Mouse (Mus musculus): ENCODE data around the gene Il5.

The Il5 gene

DNA sequence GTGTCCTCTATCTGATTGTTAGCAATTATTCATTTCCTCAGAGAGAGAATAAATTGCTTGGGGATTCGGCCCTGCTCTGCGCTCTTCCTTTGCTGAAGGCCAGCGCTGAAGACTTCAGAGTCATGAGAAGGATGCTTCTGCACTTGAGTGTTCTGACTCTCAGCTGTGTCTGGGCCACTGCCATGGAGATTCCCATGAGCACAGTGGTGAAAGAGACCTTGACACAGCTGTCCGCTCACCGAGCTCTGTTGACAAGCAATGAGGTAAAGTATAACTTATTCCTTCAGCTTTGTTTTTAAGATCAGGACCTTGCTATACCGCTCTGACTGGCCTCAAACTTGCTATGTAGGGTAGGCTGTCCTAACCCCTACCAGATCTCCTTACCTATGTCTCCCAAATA, at the start of gene Il5:
Gene Il5 (plus strand): TSS at position 80 of the 400 bp plus-strand sequence.
- in situ Hi-C loops (cut with MboI, MseI): loop anchor here in 1 of 2 experiments (10.0 kb wide), 1 partner anchor 796 kb away; no protein-coding TSS in a partner anchor

DNA sequence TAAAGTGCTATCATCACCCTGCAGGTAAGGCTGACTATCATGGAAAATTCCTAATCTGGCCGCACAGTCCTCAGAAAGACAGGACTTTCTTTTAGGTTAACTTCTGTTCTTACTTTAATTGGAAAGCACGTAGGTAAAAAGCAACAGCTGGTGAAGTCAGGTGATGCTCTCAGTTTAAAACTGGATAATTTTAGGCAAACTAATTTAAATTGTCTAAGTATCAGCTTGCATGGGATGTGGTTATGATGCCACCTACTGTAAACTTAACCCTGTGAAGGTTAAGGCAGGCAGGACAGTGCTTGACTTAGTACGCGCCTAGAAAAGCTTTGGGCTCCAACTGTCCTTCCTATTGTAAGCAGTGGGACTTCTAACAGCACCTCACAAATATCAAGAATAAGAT, 49.2 kb upstream of the Il5 start:
- in situ Hi-C loops (cut with MboI, MseI): no loop called here

DNA sequence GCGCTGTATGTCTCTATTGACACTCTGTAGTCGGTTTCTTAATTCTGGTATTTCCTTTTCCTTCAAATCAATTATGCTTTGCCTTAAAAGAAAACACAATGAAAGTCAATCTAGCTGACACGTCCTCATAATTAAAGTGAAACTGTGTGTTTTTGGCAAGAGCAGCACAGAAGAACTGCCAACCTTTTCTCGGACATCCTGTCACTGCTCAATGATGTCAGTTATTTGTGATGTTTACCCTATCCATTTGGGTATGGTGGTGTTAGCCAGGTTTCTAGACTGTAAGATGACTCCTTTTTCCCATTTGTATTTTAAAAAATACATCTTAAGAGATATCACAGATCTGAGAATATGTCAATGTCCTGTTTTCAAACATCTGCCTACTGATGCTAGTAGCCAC, 40.5 kb upstream of the Il5 start:
- in situ Hi-C loops (cut with MboI, MseI): no loop called here

GRCm38 (mm10) chr11:53681686-53682085, 38.9 kb upstream of the Il5 start:
- in situ Hi-C loops (cut with MboI, MseI): no loop called here

DNA sequence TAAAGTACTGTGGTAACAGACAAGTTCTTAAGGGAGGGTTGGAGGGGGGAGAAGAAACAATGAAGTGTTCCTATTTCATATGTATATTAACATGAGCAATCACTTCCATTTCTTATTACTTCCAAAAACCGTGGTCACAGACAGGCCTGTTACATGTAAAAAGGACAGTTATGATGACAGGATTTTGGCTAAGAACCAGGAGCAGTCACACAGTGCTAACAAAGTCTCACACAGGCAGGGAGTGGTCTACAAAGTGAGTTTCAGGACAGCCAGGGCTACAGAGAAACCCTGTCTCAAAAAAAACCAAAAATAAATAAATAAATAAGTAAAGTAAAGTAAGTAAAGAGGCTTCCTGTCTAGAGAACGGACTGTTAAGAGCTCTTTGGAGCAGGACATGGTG, 38.4 kb upstream of the Il5 start:
- in situ Hi-C loops (cut with MboI, MseI): no loop called here

DNA sequence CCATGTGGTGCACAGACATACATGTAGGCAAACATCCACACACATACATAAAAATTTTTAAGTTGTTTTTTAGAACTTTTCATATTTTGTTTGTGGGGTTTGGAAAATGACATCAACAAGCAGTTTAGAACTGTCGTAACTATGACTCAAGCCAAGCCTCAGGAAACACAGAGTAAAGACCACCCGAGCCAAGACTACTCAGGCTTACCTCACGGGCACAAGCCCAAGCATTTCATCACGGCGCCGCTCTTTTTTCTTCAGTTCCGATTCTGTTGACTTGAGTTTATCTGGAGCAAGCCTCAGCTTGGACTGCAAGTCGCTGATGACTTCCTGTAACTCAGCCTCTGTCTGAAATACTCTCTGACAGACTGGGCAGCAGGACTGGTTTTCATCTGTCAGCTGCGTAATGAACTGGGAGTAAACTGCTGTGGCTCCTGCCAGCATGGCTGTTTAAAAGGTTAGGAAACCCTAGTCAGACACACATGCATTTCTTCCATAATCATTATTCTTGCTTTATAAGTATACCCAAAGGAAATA, 37.5 kb upstream of the Il5 start:
- in situ Hi-C loops (cut with MboI, MseI): no loop called here

GRCm38 (mm10) chr11:53691979-53692378, 28.6 kb upstream of the Il5 start:
- in situ Hi-C loops (cut with MboI, MseI): no loop called here

DNA sequence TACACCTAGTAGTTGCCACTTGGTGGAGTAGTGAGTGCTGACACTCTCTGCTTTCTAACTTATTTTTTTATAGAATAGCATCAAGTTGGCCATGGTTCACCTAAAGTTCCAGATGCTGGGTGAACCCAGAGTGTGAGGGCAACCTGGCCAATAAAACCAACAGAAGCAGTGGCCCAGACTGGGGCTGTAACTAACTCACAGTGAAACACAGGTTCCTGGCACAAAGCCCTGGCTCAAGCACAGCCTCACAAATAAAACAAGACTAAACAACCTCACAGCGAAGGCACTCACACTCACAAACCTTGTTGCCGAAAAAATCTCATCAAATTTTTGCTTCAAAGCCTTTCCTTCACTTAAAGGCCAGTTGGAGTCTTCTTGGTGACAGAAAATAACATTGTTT, 22.1 kb upstream of the Il5 start:
- in situ Hi-C loops (cut with MboI, MseI): no loop called here

DNA sequence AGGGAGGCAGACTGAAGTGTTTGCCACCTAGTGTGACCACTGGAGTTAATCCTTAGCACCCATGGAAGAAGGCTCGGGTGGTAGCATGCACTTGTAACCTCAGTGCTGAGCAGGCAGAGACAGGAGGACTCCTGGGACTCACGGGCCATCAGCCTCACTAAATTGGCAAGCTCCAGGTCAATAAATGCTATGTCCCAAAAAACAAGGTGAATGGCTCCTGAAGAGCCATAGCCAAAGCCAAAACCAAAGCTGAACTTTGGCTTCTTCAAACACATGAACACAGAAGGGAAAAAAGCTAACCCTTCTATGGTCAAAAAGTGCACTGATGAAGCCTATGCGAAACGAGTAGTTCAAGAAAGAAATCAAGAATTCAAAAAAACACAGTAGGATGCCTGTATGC, 21.2 kb upstream of the Il5 start:
- in situ Hi-C loops (cut with MboI, MseI): no loop called here

- in situ Hi-C loops (cut with MboI, MseI): no loop called here
Measured at GRCm38 (mm10) chr11:53706236-53706933, 14.2 kb upstream of the Il5 start.

DNA sequence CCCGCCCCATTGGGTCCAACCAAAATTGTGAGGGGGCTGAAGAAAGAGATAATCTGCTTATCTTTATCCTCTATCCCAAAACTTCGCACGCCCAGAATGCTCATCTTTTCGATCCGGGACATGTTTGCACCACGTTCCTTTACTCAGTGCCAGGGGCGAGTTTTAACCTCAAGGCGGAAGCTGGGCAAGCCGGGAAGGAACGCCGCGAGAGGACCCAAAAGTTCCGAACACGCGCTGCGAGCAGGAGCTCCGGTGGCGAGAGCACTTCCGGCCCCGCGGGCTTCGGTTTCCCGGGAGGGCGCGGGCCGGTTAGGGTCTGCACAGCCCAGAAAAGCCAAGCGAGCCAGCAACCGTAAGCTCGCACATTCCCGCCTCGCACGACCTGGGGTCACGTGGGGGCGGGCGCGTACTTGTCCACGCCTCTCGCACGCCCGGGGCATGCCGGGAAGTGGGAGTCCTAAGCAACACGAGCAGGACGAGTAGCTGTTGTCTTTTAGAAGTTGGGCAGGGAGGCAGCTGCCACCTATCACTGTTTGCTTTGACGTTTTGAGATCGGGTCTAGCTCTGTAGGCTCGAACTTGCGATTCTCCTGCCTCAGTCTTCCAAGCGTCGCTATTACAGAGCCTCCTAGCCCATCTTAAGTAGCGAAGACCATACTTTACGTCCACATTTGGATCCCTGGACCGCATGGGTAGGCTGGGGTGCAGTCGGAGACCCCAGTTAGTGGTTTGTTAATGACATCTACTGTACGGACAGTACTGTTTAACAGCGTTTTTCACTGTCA, 13.5 kb upstream of the Il5 start, which contains the start of gene Rad50:
Gene Rad50 (minus strand): TSS at position 386 of the 784 bp plus-strand sequence.
- in situ Hi-C loops (cut with MboI, MseI): no loop called here

GRCm38 (mm10) chr11:53707718-53708009, 12.9 kb upstream of the Il5 start:
- in situ Hi-C loops (cut with MboI, MseI): no loop called here

GRCm38 (mm10) chr11:53719701-53720100, 893 bp upstream of the Il5 start:
- in situ Hi-C loops (cut with MboI, MseI): loop anchor here in 1 of 2 experiments (10.0 kb wide), 1 partner anchor 795 kb away; no protein-coding TSS in a partner anchor

- in situ Hi-C loops (cut with MboI, MseI): no loop called here
Measured at GRCm38 (mm10) chr11:53731457-53731856, 10.9 kb downstream of the Il5 start.

GRCm38 (mm10) chr11:53732244-53732643, 11.7 kb downstream of the Il5 start:
- in situ Hi-C loops (cut with MboI, MseI): no loop called here

- in situ Hi-C loops (cut with MboI, MseI): no loop called here
Measured at GRCm38 (mm10) chr11:53733824-53734223, 13.2 kb downstream of the Il5 start.

DNA sequence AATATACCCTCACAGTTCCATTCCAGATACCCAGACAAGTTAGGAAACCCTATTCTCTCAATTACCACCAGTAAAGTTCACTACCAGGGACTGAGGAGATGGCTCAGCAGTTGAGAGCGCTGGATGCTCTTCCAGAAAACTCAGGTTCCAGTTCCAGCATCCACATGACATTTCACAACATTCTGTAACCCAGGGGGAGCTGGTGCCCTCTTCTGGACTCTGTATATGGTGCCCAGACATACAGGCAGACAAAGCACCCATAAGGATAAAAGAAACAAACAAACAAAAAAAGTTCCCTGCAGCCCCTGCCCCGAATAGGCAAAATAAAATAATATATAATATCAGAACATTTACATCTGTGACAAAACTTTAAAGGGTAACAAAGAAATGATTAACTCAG, 13.8 kb downstream of the Il5 start:
- in situ Hi-C loops (cut with MboI, MseI): no loop called here

GRCm38 (mm10) chr11:53734970-53735681, 14.5 kb downstream of the Il5 start:
- in situ Hi-C loops (cut with MboI, MseI): loop anchor here in 1 of 2 experiments (5.0 kb wide), 1 partner anchor 268 kb away; no protein-coding TSS in a partner anchor

DNA sequence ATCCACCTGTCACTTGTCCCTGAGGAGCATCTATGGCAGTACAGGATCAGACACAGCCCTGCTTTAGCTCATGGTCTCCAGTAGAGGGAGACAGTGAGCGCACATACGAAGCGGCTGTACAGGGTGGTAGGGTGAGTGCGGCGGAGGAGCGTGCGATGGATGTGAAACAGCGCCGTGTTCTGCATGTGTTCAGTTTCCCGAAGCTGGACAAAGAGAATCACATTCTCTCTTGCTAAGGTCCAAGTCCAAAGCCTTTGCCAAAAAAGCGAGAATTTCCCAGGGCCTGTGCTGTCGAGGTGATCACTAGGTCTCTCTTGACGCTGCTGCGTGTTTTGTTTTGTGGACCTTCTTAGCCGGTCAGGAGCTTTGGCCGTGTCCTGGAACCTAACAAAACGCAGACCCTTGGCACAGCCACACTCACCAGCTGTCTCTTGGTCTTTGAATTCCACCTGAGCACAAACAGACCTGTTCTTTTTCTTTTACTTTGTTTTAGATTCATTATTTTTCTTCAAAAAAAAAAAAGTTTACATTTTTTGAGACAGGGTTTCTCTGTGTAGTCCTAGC, 15.2 kb downstream of the Il5 start:
- in situ Hi-C loops (cut with MboI, MseI): loop anchor here in 1 of 2 experiments (5.0 kb wide), 1 partner anchor 268 kb away; no protein-coding TSS in a partner anchor

DNA sequence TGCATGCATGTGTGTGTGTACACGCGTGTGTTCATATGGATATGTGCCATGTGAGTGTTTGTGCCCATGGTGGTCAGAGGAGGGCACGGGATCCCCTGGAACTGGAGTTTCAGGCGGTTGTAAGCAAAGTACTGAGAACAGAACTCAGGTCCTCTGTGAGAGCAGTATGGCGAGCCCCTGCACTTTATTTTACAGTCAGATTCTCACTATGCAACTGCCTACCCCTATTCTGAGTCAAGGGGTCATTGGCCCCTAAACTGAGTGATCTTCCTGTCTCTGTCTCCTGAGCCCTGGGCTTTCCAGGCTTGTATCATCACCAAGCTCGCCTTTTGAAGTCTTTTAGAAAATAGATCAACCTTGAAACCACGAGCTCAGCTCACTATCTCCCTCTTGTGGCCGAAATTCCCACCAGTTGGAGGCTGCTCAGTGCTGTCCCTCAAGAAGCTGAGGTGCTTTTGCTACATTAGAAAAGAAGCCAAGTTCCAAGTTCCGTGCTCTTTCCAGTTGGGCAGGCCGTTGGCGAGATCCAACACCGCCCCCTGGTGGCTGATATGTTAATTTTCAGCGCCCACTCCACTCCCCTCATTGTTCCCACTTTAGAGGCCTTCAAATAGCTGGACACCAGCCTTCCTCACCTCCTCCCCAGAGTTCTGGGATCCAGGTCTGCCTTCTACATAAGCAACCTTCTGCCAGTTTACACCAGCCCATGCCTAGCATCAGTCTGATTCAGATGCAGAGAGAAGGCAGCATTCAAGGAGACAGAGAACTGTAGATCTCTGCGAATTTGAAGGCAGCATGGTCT, 16.4 kb downstream of the Il5 start:
- in situ Hi-C loops (cut with MboI, MseI): loop anchor here in 1 of 2 experiments (5.0 kb wide), 1 partner anchor 270 kb away; no protein-coding TSS in a partner anchor

- in situ Hi-C loops (cut with MboI, MseI): loop anchor here in 1 of 2 experiments (5.0 kb wide), 1 partner anchor 270 kb away; no protein-coding TSS in a partner anchor
Measured at GRCm38 (mm10) chr11:53737573-53737946, 17.0 kb downstream of the Il5 start.

Measured in T-helper 17 cell (primary cell).